Mouse (Mus musculus): Measurements from ENCODE around the gene Ube3c.

- TF ChIP-seq ZNF384 (IDR thresholded peaks at IDR 0.05; ENCODE audit: low read depth, low read length) (no peak), HCFC1 (IDR thresholded peaks at IDR 0.05; ENCODE audit: borderline replicate concordance, insufficient read depth, low read length) (no peak), CHD2 (IDR thresholded peaks at IDR 0.05; ENCODE audit: low read depth, low read length) (no peak), ZC3H11A (IDR thresholded peaks at IDR 0.05; ENCODE audit: borderline replicate concordance, low read depth, low read length) (no peak), MAFK (IDR thresholded peaks at IDR 0.05; ENCODE audit: insufficient read depth, low read depth, low read length) (no peak)
Observed at GRCm38 (mm10) chr5:29651696-29652095, 82.7 kb downstream of the Ube3c start.

Data from ES-E14 (cell line).